Mouse (Mus musculus) limb, embryonic 15.5 days (tissue): ENCODE results near the gene Pde11a. TPM values are rescaled to one million over a fixed set of nuclear protein-coding genes. Genes with fewer than 3 reads are reported as not detected.
A peak's percentile ranks its signal among the peaks of the same experiment; 100 is the strongest.

Source experiments
- ATAC-seq: fragments of 200-750 bp; cut with Nextera tagmentation; 2 replicates; pipeline ENCODE4 v1.8.0; 2017; ENCODE audit warnings: low read depth, moderate TSS enrichment; ENCODE audit not compliant: insufficient number of reproducible peaks, low FRiP score, low TSS enrichment
- H3K27ac ChIP-seq: fragments of 300-500 bp; sonication (generic); 2 replicates; pipeline ENCODE4 v1.5.1; 2015; ENCODE audit warnings: moderate library complexity, mild to moderate bottlenecking, inconsistent platforms
- H3K27me3 ChIP-seq: fragments of 300-500 bp; sonication (generic); 2 replicates; pipeline ENCODE4 v1.6.1; 2015; ENCODE audit warnings: inconsistent platforms
- H3K36me3 ChIP-seq: fragments of 300-500 bp; sonication (generic); 2 replicates; pipeline ENCODE4 v1.6.1; 2015; ENCODE audit warnings: inconsistent platforms
- H3K4me1 ChIP-seq: fragments of 300-500 bp; sonication (generic); 2 replicates; pipeline ENCODE4 v1.6.1; 2015; ENCODE audit warnings: inconsistent platforms
- H3K4me2 ChIP-seq: fragments of 300-500 bp; sonication (generic); 2 replicates; pipeline ENCODE4 v1.6.1; 2015; ENCODE audit warnings: mild to moderate bottlenecking, inconsistent platforms
- H3K4me3 ChIP-seq: fragments of 300-500 bp; sonication (generic); 2 replicates; pipeline ENCODE4 v1.5.1; 2015; ENCODE audit warnings: mild to moderate bottlenecking, inconsistent platforms
- H3K9ac ChIP-seq: fragments of 300-500 bp; sonication (generic); 2 replicates; pipeline ENCODE4 v1.6.1; 2015; ENCODE audit warnings: inconsistent platforms
- H3K9me3 ChIP-seq: fragments of 300-500 bp; sonication (generic); 2 replicates; pipeline ENCODE4 v1.6.1; 2016; ENCODE audit warnings: inconsistent platforms
- WGBS: fragments of 180-500 bp; shearing (Covaris S2); methylation state at CpG from one replicate; pipeline ENCODE4 v1.1.7; 2015; 5-methylcytosine and 5-hydroxymethylcytosine counted together
- polyA plus RNA-seq: library from polyadenylated mRNA; unstranded; fragments of >200 nt; fragmentation: Nextera tagmentation; extraction: Ambion mirVana; gene quantifications from 2 replicates; pipeline ENCODE4 v1.2.1, GENCODE M21; 2015

Pde11a gene
- polyA plus RNA-seq, 1 experiment from 2014 or later = 0.50 TPM

DNA sequence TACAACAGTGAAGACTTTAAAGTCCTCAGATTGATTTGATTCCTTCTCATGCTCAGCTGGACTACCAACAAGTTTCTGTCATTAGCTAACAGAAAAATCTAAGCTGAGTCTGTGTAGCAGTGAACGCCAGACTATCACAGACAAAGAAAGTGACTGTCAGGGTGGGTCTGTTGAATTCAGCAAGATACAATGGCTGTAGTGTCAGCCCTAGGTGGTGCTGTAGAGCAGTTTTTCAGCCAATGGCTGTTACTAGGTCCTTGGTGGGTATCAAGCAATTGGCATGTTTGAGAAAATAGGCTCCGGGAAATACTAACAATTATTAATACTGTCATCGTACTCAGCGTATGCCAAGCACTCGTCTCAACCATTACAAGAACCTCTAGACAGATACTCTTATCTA, 274.5 kb downstream of the Pde11a start:
- Histone ChIP-seq H3K4me2 (no peak overlapping the region), H3K9ac (no peak overlapping the region), H3K27me3 (no peaks in the 10 kb centered on the region), H3K4me3 (no peak overlapping the region), H3K36me3 (no peaks in the 10 kb centered on the region), H3K9me3 (no peaks in the 10 kb centered on the region), H3K27ac (no peak overlapping the region), H3K4me1 (peaks cover 14% of the 10 kb centered on the region)
- ATAC-seq = no peak
- WGBS = 86% methylated on average over 5 of the region's 5 CpGs

DNA sequence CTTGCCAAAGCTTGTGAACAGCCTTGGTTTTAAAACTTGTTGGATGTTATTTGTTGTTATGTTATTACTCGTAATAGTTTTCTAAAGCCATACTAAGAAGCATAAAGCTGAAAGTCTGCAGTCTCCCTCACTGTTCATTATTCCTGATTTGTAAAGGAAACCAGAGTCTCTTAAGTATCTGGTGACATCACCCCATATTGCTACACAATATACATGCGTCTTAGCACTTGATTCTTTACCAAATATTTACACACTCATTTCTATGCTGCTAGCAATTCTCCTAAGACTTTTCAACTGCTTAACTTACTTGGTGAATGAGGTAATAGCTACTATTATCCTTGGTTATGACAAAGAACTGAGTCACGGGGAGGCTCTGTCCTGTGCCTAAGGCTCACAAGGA, 278.4 kb downstream of the Pde11a start:
- H3K4me2 ChIP-seq = no peak overlapping the region
- H3K9me3 ChIP-seq = no peaks in the 10 kb centered on the region
- no peak overlapping the region for H3K9ac ChIP-seq
- H3K27me3 ChIP-seq = no peaks in the 10 kb centered on the region
- peaks cover 12% of the 10 kb centered on the region for H3K4me1 ChIP-seq
- no peaks in the 10 kb centered on the region for H3K36me3 ChIP-seq
- no peak overlapping the region for H3K27ac ChIP-seq
- H3K4me3 ChIP-seq = no peak overlapping the region
- WGBS = 44% methylated on average over 3 of the region's 3 CpGs
- no peak for ATAC-seq

DNA sequence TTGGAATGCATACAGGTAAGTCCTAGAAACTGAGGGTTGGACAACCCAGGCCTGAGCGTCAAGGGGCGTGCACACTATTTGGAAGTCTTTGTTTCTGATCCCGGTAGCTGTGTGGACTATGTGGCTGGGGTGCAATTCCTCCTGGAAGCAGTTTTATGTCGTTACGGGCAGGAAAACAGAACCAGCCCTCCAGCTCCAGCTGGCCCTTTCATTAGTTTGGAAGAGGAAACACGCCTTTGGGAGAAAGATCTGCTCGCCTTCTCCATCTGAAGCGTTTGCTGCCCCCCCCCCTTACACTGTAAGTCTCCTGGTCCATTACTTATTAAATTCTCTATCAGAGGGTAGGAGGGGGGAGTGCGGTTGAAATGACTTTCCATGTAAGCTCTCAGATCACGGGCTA, 279.0 kb downstream of the Pde11a start:
- peak; percentile 64; the same call in 1 of the 2 replicates for ATAC-seq

DNA sequence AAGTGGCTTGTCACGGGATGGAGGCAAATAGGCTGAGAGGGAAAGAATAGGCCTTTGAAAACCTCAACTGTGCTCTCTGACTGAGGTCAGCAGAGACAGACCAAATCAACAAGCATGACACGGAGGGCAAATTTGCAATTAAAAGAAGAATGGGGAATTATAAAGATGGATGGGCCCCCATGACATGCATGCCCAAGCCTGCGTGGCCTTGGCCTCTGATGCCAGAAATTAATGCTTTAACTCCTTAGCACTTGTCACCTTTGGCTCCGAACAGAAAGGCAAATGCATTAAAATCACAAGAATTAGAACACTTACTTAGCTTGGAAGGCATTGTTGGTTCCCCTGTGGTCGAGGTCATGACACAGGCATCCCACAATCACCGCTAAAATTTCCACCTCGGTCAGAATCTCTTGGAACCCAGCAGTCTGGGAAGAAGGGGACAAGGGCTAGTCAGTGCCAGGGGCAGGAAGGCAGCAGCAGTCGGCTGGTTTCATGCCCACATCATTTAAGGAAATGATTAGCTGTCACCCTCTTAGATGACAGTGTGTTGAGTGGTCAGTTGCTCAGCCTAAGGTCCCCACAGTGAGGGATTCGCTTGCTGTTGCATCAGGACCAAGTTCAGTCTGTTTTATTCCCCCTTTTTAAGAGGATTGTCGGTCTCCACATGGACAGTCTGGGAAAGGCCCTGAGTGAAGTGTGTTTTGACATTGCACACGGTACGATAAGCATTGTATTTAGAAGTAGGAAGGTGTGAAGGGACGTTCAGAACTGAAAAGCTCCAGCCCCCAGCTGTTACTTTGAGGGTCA, 279.7 kb downstream of the Pde11a start:
- Histone ChIP-seq H3K4me1 (peaks cover 10% of the 10 kb centered on the region), H3K4me2 (no peak overlapping the region), H3K4me3 (no peak overlapping the region), H3K9ac (no peak overlapping the region), H3K36me3 (no peaks in the 10 kb centered on the region), H3K9me3 (no peaks in the 10 kb centered on the region), H3K27me3 (no peaks in the 10 kb centered on the region), H3K27ac (no peak overlapping the region)
- 58% methylated on average over 13 of the region's 13 CpGs for WGBS
- ATAC-seq = no peak

More for the DNA sequence above, 279.0 kb downstream of the Pde11a start:
- Histone ChIP-seq H3K4me2 (peak overlapping the region; percentile 22; the same call in 1 of the 2 replicates), H3K27me3 (no peaks in the 10 kb centered on the region), H3K9me3 (no peaks in the 10 kb centered on the region), H3K27ac (no peak overlapping the region), H3K36me3 (no peaks in the 10 kb centered on the region), H3K9ac (no peak overlapping the region), H3K4me1 (peaks cover 10% of the 10 kb centered on the region), H3K4me3 (no peak overlapping the region)
- WGBS = 16% methylated on average over 10 of the region's 10 CpGs

DNA sequence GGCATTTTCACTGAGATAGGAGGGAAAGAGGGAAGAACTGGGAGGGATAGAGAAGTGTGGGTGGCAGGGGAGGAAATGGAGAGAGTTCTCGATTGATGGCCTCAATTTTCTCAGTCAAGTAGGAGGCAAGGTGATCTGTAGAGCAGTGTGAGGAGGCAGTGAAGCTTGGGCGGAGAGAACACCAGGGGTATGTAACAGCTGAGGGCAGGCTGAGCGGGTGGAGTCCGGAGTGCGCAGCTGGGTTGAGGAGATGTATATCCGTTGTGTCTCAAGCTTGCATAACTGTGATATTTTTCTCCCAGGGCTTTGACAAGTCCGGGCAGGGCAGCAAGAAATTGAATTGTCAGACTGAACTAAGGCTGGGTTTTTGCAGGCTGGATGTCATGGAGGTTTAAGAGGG, 281.0 kb downstream of the Pde11a start:
- Histone ChIP-seq H3K4me2 (no peak overlapping the region), H3K4me1 (peaks cover 10% of the 10 kb centered on the region), H3K9me3 (no peaks in the 10 kb centered on the region), H3K27ac (peak overlapping the region; percentile 48; the same call in 1 of the 2 replicates), H3K27me3 (no peaks in the 10 kb centered on the region), H3K36me3 (no peaks in the 10 kb centered on the region), H3K9ac (no peak overlapping the region), H3K4me3 (no peak overlapping the region)
- ATAC-seq = no peak; the same call in 1 of the 2 replicates
- 62% methylated on average over 7 of the region's 7 CpGs for WGBS

DNA sequence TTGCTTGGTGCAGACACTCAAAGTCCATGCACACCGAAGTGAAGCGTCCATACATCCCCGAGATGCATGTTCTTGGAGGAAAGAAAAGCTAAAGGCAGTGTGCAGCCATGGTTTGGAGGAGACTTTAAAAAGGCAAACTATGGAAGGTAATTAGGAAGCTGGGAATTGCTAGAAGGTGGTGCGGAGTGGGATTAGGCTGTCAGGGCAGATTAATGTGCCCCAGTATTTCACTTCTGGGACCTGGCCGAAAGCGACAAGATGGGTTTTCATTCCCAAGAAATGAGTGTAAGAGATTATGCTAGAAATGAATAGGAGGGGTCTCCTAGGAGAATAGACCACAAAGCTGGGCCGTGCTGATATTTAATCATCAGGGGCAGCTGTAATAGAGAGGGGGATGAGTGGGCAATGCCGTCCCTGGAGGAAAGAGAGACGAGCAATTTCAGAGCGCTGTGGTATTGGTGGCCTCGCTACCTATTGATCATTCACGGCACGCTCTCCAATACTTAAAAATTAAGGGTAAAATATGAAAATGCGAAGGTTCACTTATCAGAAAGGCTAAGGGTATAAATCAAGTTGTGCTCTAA, 284.7 kb downstream of the Pde11a start:
- ATAC-seq = no peak
- Histone ChIP-seq H3K36me3 (no peaks in the 10 kb centered on the region), H3K27me3 (no peaks in the 10 kb centered on the region), H3K9ac (no peak overlapping the region), H3K4me3 (no peak overlapping the region), H3K9me3 (no peaks in the 10 kb centered on the region), H3K27ac (no peak overlapping the region), H3K4me1 (peaks cover under 1% of the 10 kb centered on the region), H3K4me2 (no peak overlapping the region)
- 80% methylated on average over 14 of the region's 14 CpGs for WGBS

DNA sequence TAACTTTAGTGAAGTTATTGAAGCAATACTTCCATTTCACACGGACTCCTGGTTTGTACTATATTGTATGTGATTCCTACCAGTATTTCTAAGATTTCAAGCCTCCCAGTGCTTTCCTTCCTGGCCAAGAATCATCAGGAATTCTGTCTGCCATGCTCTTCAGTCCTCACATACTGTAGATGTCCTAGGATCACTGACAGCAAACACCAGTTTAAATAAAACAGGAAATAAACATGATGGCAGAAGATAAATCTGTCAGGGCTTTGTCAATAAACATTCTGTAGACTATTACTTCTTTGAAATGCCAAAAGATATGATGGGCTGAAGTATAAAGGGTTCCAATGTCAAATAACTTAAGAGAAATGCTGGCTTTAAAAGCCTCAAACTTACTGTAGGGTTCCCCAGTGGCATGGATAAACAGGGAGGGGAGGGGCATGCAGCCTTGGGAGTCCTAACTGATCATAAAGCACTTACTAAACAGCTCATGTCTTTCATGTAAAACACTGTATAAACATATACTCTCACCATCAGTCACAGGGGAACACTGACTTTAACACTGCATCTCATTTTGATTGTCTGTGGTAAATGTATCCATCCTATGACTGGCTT, 285.6 kb downstream of the Pde11a start:
- Histone ChIP-seq H3K4me1 (no peaks in the 10 kb centered on the region; the same call in 1 of the 2 replicates), H3K27me3 (no peaks in the 10 kb centered on the region), H3K36me3 (no peaks in the 10 kb centered on the region), H3K4me3 (no peak overlapping the region), H3K9ac (no peak overlapping the region), H3K4me2 (no peak overlapping the region), H3K27ac (no peak overlapping the region), H3K9me3 (no peaks in the 10 kb centered on the region)
- ATAC-seq = no peak
- WGBS = 76% methylated on average over 1 of the region's 1 CpGs

DNA sequence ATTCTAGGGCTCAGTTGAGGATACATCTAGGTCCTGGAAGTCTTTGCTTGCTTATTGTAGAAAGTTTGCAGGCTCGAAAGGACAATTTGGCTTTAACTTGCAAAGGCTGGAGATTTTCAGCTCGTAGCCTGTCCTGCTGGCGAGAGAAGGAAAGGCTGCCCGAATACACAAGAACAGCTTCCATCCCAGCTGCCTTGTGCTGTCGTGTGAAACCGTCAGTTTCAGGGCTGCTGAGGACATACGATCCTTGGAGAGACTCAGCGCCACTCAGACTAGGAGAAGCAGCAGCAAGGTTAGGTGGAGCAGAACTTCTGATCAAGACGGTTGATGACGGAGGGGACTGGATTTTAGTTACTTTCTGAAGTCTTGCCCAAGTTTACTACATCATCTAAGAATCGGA, 287.2 kb downstream of the Pde11a start:
- WGBS = 63% methylated on average over 11 of the region's 11 CpGs
- H3K36me3 ChIP-seq = no peaks in the 10 kb centered on the region
- no peak overlapping the region for H3K9ac ChIP-seq
- no peak overlapping the region for H3K4me2 ChIP-seq
- H3K4me3 ChIP-seq = no peak overlapping the region
- H3K4me1 ChIP-seq = no peaks in the 10 kb centered on the region
- H3K27me3 ChIP-seq = no peaks in the 10 kb centered on the region
- H3K9me3 ChIP-seq = no peaks in the 10 kb centered on the region
- H3K27ac ChIP-seq = no peak overlapping the region
- no peak for ATAC-seq

DNA sequence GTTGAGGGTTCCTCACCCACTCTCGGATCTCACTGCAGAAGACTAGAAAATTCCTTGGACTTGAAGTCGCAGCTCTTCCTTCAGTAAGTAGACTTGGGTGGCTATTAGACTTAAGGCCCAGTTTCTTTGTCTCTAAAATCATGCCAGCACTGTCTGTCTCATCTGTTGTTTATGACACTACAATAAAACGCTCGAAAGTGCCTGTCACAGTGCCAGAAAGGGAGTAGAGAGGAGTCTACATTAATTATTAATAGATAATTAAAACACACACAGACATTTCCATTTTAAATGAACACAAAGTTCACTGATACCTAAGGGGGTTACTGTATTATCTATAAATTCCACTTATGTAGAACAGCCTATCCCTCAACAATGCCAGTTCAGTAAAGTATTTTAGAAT, 287.7 kb downstream of the Pde11a start:
- no peaks in the 10 kb centered on the region for H3K4me1 ChIP-seq
- no peaks in the 10 kb centered on the region for H3K27me3 ChIP-seq
- H3K36me3 ChIP-seq = no peaks in the 10 kb centered on the region
- no peaks in the 10 kb centered on the region for H3K9me3 ChIP-seq
- H3K4me3 ChIP-seq = no peak overlapping the region
- ATAC-seq = no peak
- H3K9ac ChIP-seq = no peak overlapping the region
- no peak overlapping the region for H3K4me2 ChIP-seq
- H3K27ac ChIP-seq = no peak overlapping the region
- 68% methylated on average over 4 of the region's 4 CpGs for WGBS

DNA sequence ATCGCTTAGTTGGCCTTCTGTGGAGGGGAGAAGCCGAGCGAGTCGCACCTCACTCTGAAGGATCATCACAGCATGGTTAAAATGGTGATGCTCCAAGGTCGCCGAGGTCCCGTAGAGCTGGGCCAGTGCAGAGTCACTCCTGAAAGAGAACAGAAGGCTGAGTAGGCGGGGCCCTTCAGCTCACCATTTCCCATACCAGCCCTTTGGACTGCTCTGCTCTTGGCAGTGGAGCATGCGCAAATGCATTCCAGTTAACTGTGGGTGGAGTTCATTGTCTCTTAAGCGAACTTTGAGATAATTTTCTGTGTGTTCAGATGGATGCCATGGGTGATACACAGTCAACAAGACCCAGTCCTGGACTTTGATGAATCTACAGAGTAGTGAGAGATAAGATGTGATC, 288.5 kb downstream of the Pde11a start:
- Histone ChIP-seq H3K9ac (no peak overlapping the region), H3K27me3 (no peaks in the 10 kb centered on the region), H3K4me2 (no peak overlapping the region), H3K36me3 (no peaks in the 10 kb centered on the region), H3K4me3 (no peak overlapping the region), H3K27ac (no peak overlapping the region), H3K9me3 (no peaks in the 10 kb centered on the region), H3K4me1 (no peaks in the 10 kb centered on the region)
- 75% methylated on average over 10 of the region's 10 CpGs for WGBS
- no peak for ATAC-seq

DNA sequence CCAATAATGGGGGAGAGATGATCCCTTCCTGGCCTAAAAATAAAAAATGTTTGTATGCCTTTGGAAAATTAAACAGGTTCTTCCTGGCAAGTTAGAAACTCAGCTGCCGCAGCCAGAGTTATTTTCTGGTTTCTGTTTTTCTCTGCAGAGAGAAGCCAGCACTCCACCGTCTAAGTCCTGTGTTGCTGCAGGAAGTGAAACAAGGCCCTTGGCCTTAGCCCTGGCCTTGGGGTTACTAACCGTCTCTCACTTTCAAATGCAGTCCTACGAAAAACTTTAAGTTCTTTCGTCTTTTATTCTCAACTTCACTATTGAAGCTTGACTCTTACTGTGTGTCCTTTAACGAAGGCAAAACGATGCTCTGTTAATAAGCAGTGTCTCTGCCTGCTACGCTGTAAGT, 289.0 kb downstream of the Pde11a start:
- Histone ChIP-seq H3K27me3 (no peaks in the 10 kb centered on the region), H3K9me3 (no peaks in the 10 kb centered on the region), H3K4me2 (no peak overlapping the region), H3K36me3 (no peaks in the 10 kb centered on the region), H3K9ac (no peak overlapping the region), H3K4me1 (no peaks in the 10 kb centered on the region), H3K27ac (no peak overlapping the region), H3K4me3 (no peak overlapping the region)
- no peak for ATAC-seq
- 57% methylated on average over 8 of the region's 8 CpGs for WGBS

DNA sequence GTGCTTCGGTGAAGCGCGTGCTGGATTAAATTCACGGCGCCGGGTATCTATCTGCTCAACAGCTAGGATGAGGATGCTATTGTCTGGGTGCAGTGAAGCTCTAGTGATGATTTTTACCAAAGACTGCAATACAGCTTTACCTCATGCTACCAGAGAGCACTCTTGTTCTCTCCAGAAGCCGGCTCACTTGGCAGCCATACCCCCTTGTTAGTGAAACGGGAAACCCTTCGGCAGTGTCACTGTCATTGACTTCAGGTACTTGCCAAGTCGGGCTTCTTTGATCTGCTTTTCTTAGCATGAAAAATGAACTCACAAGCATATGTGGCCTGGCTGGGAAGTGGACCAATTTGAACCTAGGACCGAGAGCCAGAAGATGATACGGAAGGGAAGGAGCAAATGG, 290.8 kb downstream of the Pde11a start:
- Histone ChIP-seq H3K4me2 (no peak overlapping the region), H3K4me3 (no peak overlapping the region), H3K9ac (no peak overlapping the region), H3K27ac (no peak overlapping the region), H3K36me3 (no peaks in the 10 kb centered on the region), H3K9me3 (no peaks in the 10 kb centered on the region), H3K27me3 (no peaks in the 10 kb centered on the region), H3K4me1 (0 out of 2 replicates have a peak, but pooled peaks cover 3% of the 10 kb centered on the region)
- 84% methylated on average over 12 of the region's 12 CpGs for WGBS
- ATAC-seq = no peak
